Mouse (Mus musculus): ENCODE data around the gene Ush1g. TPM values are rescaled to one million over a fixed set of nuclear protein-coding genes. Genes with fewer than 3 reads are reported as not detected.

Ush1g gene
- total and polyA plus RNA-seq, 2 experiments from 2014 or later: 0.32 TPM; not detected in 1

GRCm38 (mm10) chr11:115271052-115271451, 50.8 kb downstream of the Ush1g start:
- Histone ChIP-seq H3K4me2 (ENCODE audit: low read depth, low read length, poor library complexity, severe bottlenecking) (no peak overlapping the region), H3K36me3 (ENCODE audit: insufficient read depth, low read length) (peaks cover 26% of the 10 kb centered on the region), H3K9ac (replicated peaks; ENCODE audit: low read length, poor library complexity, severe bottlenecking) (no peak overlapping the region), H3K27me3 (ENCODE audit: insufficient read depth, low read length) (peaks cover 28% of the 10 kb centered on the region), H3K4me3 (ENCODE audit: low read depth, low read length) (no peak overlapping the region), H3K4me1 (ENCODE audit: insufficient read depth, low read length) (peaks cover 22% of the 10 kb centered on the region), H3K9me3 (ENCODE audit: low read length) (no peaks in the 10 kb centered on the region), H3K27ac (ENCODE audit: low read depth, low read length) (no peak overlapping the region)
- ATAC-seq (ENCODE audit: low FRiP score): no peak
- DNase-seq (ENCODE audit: low spot score): no peak
- TF ChIP-seq CTCF (IDR thresholded peaks at IDR 0.05): no peak
- 85% methylated on average over 9 of the region's 9 CpGs for WGBS

DNA sequence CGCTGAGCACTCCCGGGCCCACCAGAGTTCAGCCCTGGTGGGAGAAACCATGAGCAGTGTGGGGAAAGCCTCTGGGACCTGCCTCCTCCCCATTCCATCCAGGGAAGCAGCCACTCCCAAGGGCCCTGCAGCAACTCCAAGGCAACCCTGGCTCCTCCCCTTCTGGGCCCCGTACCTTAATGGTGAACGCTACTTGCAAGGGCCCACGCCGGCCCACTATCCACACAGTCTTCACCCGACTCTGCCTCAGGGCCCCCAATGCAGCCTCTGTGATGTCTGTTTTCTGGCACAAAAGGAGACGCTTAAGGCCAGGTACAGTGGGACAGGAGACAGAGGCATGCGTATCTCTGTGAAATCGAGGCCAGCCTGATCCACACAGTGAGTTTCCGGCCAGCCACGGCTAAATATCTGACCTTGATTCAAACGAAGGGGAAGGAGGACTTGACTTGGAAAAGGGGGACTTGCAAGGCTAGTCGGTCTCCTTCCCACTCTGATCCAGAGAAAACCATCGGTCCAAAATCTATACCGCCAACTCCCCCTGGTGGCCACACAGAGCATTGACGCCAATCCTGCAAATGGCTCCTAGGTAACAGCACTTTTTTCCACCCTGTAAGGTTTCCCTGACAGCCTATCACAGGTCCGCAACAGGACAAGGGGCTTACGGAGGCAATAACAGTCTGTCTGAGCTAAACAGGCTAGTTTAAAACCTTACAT, 51.5 kb downstream of the Ush1g start:
- peak; percentile 43; the same call in 1 of the 2 replicates for ATAC-seq (ENCODE audit: low FRiP score)
- Histone ChIP-seq H3K27me3 (ENCODE audit: insufficient read depth, low read length) (peaks cover 35% of the 10 kb centered on the region), H3K36me3 (ENCODE audit: insufficient read depth, low read length) (peaks cover 26% of the 10 kb centered on the region), H3K4me1 (ENCODE audit: insufficient read depth, low read length) (peaks cover 15% of the 10 kb centered on the region), H3K9me3 (ENCODE audit: low read length) (no peaks in the 10 kb centered on the region), H3K4me2 (ENCODE audit: low read depth, low read length, poor library complexity, severe bottlenecking) (no peak overlapping the region), H3K9ac (replicated peaks; ENCODE audit: low read length, poor library complexity, severe bottlenecking) (no peak overlapping the region), H3K4me3 (ENCODE audit: low read depth, low read length) (no peak overlapping the region), H3K27ac (ENCODE audit: low read depth, low read length) (no peak overlapping the region)
- DNase-seq (ENCODE audit: low spot score): peak; percentile 88
- peak; percentile 97 for TF ChIP-seq CTCF (IDR thresholded peaks at IDR 0.05)
- WGBS: 32% methylated on average over 19 of the region's 19 CpGs

DNA sequence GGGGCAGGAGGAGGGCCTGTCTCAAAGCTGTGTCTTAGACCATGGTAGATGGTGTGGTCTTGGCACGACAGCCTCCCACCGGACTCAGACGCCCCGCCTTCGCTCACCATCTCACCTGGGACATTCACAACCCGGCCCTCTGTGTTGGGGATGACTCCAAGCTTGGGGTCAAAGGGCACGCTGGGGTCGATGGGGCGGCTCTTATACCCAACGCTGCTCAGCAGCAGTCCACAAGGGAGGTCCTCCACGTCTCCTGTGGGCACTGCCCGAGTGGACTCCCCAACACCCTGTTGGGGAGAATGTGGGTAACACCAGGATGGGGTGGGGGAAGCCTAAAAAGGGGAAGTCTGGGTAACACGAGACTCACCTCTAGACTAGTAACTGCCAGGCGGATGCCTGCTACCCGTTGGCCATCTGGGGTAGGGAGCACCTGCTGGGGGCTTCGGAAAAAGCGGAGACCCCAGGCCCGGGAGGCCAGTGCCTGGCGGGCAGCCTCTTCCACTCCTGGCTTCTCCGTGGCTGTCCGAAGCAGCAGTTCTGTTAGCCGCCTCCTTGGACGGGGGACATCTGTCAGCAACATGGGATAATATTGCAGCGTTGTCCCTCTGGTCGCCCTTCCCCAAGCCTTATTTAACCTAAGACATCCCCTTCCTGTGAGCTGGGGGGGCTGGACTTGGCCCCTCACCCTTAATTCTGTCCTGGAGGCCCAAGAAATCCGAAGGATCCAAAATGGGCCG, 52.3 kb downstream of the Ush1g start:
- no peak overlapping the region for H3K4me3 ChIP-seq (ENCODE audit: low read depth, low read length)
- no peak overlapping the region for H3K9ac ChIP-seq (replicated peaks; ENCODE audit: low read length, poor library complexity, severe bottlenecking)
- DNase-seq (ENCODE audit: low spot score) (no peak), ATAC-seq (ENCODE audit: low FRiP score) (no peak)
- H3K27ac ChIP-seq (ENCODE audit: low read depth, low read length): no peak overlapping the region
- no peak overlapping the region for H3K4me2 ChIP-seq (ENCODE audit: low read depth, low read length, poor library complexity, severe bottlenecking)
- peaks cover 26% of the 10 kb centered on the region for H3K36me3 ChIP-seq (ENCODE audit: insufficient read depth, low read length)
- no peaks in the 10 kb centered on the region for H3K9me3 ChIP-seq (ENCODE audit: low read length)
- no peak for TF ChIP-seq CTCF (IDR thresholded peaks at IDR 0.05)
- H3K4me1 ChIP-seq (ENCODE audit: insufficient read depth, low read length): peaks cover 10% of the 10 kb centered on the region; the same call in 1 of the 2 replicates
- peaks cover 42% of the 10 kb centered on the region for H3K27me3 ChIP-seq (ENCODE audit: insufficient read depth, low read length)
- 90% methylated on average over 27 of the region's 27 CpGs for WGBS

DNA sequence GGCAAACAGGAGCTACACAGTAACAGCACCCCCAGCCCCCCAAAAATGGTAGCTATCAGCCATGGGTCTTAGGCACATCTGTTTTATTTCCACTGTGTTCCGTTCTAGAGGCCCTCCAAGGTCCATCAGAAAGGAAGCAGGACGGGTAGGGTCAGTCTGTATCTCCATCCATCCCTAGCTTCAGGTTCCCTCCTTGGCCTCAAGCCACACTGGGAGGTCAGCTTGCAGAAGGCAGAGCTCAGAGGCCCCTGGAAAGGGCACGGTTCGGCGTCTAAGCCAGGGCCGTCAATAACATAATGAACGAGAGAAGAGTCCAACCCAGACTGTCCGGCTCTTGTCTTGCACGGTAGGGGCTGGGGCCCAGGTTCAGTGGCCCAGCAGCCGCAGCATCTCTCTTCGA, 53.9 kb downstream of the Ush1g start:
- Histone ChIP-seq H3K36me3 (ENCODE audit: insufficient read depth, low read length) (peaks cover 26% of the 10 kb centered on the region), H3K27ac (ENCODE audit: low read depth, low read length) (no peak overlapping the region), H3K9ac (replicated peaks; ENCODE audit: low read length, poor library complexity, severe bottlenecking) (no peak overlapping the region), H3K4me2 (ENCODE audit: low read depth, low read length, poor library complexity, severe bottlenecking) (no peak overlapping the region), H3K9me3 (ENCODE audit: low read length) (no peaks in the 10 kb centered on the region), H3K4me3 (ENCODE audit: low read depth, low read length) (no peak overlapping the region), H3K27me3 (ENCODE audit: insufficient read depth, low read length) (peaks cover 51% of the 10 kb centered on the region), H3K4me1 (ENCODE audit: insufficient read depth, low read length) (peaks cover 7% of the 10 kb centered on the region; the same call in 1 of the 2 replicates)
- no peak for TF ChIP-seq CTCF (IDR thresholded peaks at IDR 0.05)
- ATAC-seq (ENCODE audit: low FRiP score) (no peak), DNase-seq (ENCODE audit: low spot score) (no peak)
- WGBS: 81% methylated on average over 11 of the region's 11 CpGs

- no peak for TF ChIP-seq CTCF (IDR thresholded peaks at IDR 0.05)
- WGBS: 8% methylated on average over 36 of the region's 50 CpGs
- no peak within 1 kb of the TSS for H3K27ac ChIP-seq (ENCODE audit: low read depth, low read length)
- peaks cover 7% of the 10 kb centered on the region; the same call in 1 of the 2 replicates for H3K4me1 ChIP-seq (ENCODE audit: insufficient read depth, low read length)
- H3K4me2 ChIP-seq (ENCODE audit: low read depth, low read length, poor library complexity, severe bottlenecking): peak within 1 kb of the TSS; percentile 72
- peaks cover 26% of the 10 kb centered on the region for H3K36me3 ChIP-seq (ENCODE audit: insufficient read depth, low read length)
- H3K27me3 ChIP-seq (ENCODE audit: insufficient read depth, low read length): peaks cover 52% of the 10 kb centered on the region
- no peak for DNase-seq (ENCODE audit: low spot score)
- no peaks in the 10 kb centered on the region for H3K9me3 ChIP-seq (ENCODE audit: low read length)
- peak within 1 kb of the TSS; percentile 46 for H3K9ac ChIP-seq (replicated peaks; ENCODE audit: low read length, poor library complexity, severe bottlenecking)
- peak within 1 kb of the TSS; percentile 35 for H3K4me3 ChIP-seq (ENCODE audit: low read depth, low read length)
- ATAC-seq (ENCODE audit: low FRiP score): no peak
Measured at GRCm38 (mm10) chr11:115267061-115267883, 54.6 kb downstream of the Ush1g start, which contains the start of gene Grin2c. Gene Grin2c (minus strand): TSS chr11:115267243.
